Mouse (Mus musculus): Measurements from ENCODE around the gene Fat4. TPM values are rescaled to one million over a fixed set of nuclear protein-coding genes. Genes with fewer than 3 reads are reported as not detected.

The Fat4 gene
- polyA plus RNA-seq, 1 experiment, result 0.24 TPM

- Histone ChIP-seq H3K79me2 (ENCODE audit: control insufficient read depth, insufficient read depth) (no peaks in the 10 kb centered on the region), H3K4me3 (no peak overlapping the region), H3K36me3 (ENCODE audit: control insufficient read depth, insufficient read depth) (no peaks in the 10 kb centered on the region), H3ac (ENCODE audit: control insufficient read depth, insufficient read length) (no peak overlapping the region), H3K27me3 (ENCODE audit: control insufficient read depth, insufficient read depth, insufficient read length) (no peaks in the 10 kb centered on the region), H3K4me2 (ENCODE audit: low read depth) (no peak overlapping the region)
- TF ChIP-seq POLR2AphosphoS2 (IDR thresholded peaks at IDR 0.05; ENCODE audit: insufficient read length, low read depth) (no peak), POLR2A (IDR thresholded peaks at IDR 0.05; ENCODE audit: insufficient read length, low read depth) (no peak), E2F4 (IDR thresholded peaks at IDR 0.05; ENCODE audit: insufficient read depth) (no peak), CEBPB (IDR thresholded peaks at IDR 0.05; ENCODE audit: insufficient read depth, poor library complexity, severe bottlenecking) (no peak), REST (IDR thresholded peaks at IDR 0.05; ENCODE audit: insufficient read depth, insufficient read length) (no peak), TCF3 (IDR thresholded peaks at IDR 0.05; ENCODE audit: insufficient read length, low read depth) (no peak), MYOG (IDR thresholded peaks at IDR 0.05; ENCODE audit: control insufficient read depth in 1 of 3, insufficient read depth in 1 of 3, insufficient read length in 2 of 3, low read depth in 2 of 3) (no peak), TCF12 (IDR thresholded peaks at IDR 0.05; ENCODE audit: insufficient read depth, poor library complexity, severe bottlenecking) (no peak), MYOD1 (IDR thresholded peaks at IDR 0.05; ENCODE audit: control insufficient read depth in 1 of 3, insufficient read length in 2 of 3, low read depth in 2 of 3) (no peak)
These were observed 80.7 kb downstream of the Fat4 start for GRCm38 (mm10) chr3:38967480-38967879.

GRCm38 (mm10) chr3:38986379-38986778, 99.6 kb downstream of the Fat4 start:
- Histone ChIP-seq H3K27me3 (ENCODE audit: control insufficient read depth, insufficient read depth, insufficient read length) (no peaks in the 10 kb centered on the region), H3K36me3 (ENCODE audit: control insufficient read depth, insufficient read depth) (no peaks in the 10 kb centered on the region), H3K4me3 (no peak overlapping the region), H3ac (ENCODE audit: control insufficient read depth, insufficient read length) (no peak overlapping the region), H3K4me2 (ENCODE audit: low read depth) (no peak overlapping the region), H3K79me2 (ENCODE audit: control insufficient read depth, insufficient read depth) (no peaks in the 10 kb centered on the region)
- TF ChIP-seq REST (IDR thresholded peaks at IDR 0.05; ENCODE audit: insufficient read depth, insufficient read length) (no peak), TCF3 (IDR thresholded peaks at IDR 0.05; ENCODE audit: insufficient read length, low read depth) (no peak), POLR2AphosphoS2 (IDR thresholded peaks at IDR 0.05; ENCODE audit: insufficient read length, low read depth) (no peak), CEBPB (IDR thresholded peaks at IDR 0.05; ENCODE audit: insufficient read depth, poor library complexity, severe bottlenecking) (no peak), TCF12 (IDR thresholded peaks at IDR 0.05; ENCODE audit: insufficient read depth, poor library complexity, severe bottlenecking) (no peak), MYOG (IDR thresholded peaks at IDR 0.05; ENCODE audit: control insufficient read depth in 1 of 3, insufficient read depth in 1 of 3, insufficient read length in 2 of 3, low read depth in 2 of 3) (no peak), MYOD1 (IDR thresholded peaks at IDR 0.05; ENCODE audit: control insufficient read depth in 1 of 3, insufficient read length in 2 of 3, low read depth in 2 of 3) (no peak), POLR2A (IDR thresholded peaks at IDR 0.05; ENCODE audit: insufficient read length, low read depth) (no peak), MAX (IDR thresholded peaks at IDR 0.05; ENCODE audit: low read depth) (no peak), E2F4 (IDR thresholded peaks at IDR 0.05; ENCODE audit: insufficient read depth) (no peak), USF1 (IDR thresholded peaks at IDR 0.05; ENCODE audit: low read depth) (no peak), SRF (IDR thresholded peaks at IDR 0.05; ENCODE audit: control insufficient read depth, insufficient read length, low read depth) (no peak)

- no peaks in the 10 kb centered on the region for H3K27me3 ChIP-seq (ENCODE audit: control insufficient read depth, insufficient read depth, insufficient read length)
- H3K36me3 ChIP-seq (ENCODE audit: control insufficient read depth, insufficient read depth), result no peaks in the 10 kb centered on the region
- H3ac ChIP-seq (ENCODE audit: control insufficient read depth, insufficient read length), result no peak overlapping the region
- H3K4me3 ChIP-seq, result no peak overlapping the region
- H3K79me2 ChIP-seq (ENCODE audit: control insufficient read depth, insufficient read depth), result no peaks in the 10 kb centered on the region
- TF ChIP-seq USF1 (IDR thresholded peaks at IDR 0.05; ENCODE audit: low read depth) (no peak), POLR2AphosphoS2 (IDR thresholded peaks at IDR 0.05; ENCODE audit: insufficient read length, low read depth) (no peak), MAX (IDR thresholded peaks at IDR 0.05; ENCODE audit: low read depth) (no peak), TCF12 (IDR thresholded peaks at IDR 0.05; ENCODE audit: insufficient read depth, poor library complexity, severe bottlenecking) (no peak), TCF3 (IDR thresholded peaks at IDR 0.05; ENCODE audit: insufficient read length, low read depth) (no peak), CEBPB (IDR thresholded peaks at IDR 0.05; ENCODE audit: insufficient read depth, poor library complexity, severe bottlenecking) (no peak), E2F4 (IDR thresholded peaks at IDR 0.05; ENCODE audit: insufficient read depth) (no peak), MYOG (IDR thresholded peaks at IDR 0.05; ENCODE audit: control insufficient read depth in 1 of 3, insufficient read depth in 1 of 3, insufficient read length in 2 of 3, low read depth in 2 of 3) (no peak), REST (IDR thresholded peaks at IDR 0.05; ENCODE audit: insufficient read depth, insufficient read length) (no peak), MYOD1 (IDR thresholded peaks at IDR 0.05; ENCODE audit: control insufficient read depth in 1 of 3, insufficient read length in 2 of 3, low read depth in 2 of 3) (no peak), POLR2A (IDR thresholded peaks at IDR 0.05; ENCODE audit: insufficient read length, low read depth) (no peak), SRF (IDR thresholded peaks at IDR 0.05; ENCODE audit: control insufficient read depth, insufficient read length, low read depth) (no peak)
- H3K4me2 ChIP-seq (ENCODE audit: low read depth), result no peak overlapping the region
These were observed 102.4 kb downstream of the Fat4 start for GRCm38 (mm10) chr3:38989181-38989580.

GRCm38 (mm10) chr3:39000011-39000410, 113.3 kb downstream of the Fat4 start:
- TF ChIP-seq USF1 (IDR thresholded peaks at IDR 0.05; ENCODE audit: low read depth) (no peak), MYOD1 (IDR thresholded peaks at IDR 0.05; ENCODE audit: control insufficient read depth in 1 of 3, insufficient read length in 2 of 3, low read depth in 2 of 3) (no peak), MAX (IDR thresholded peaks at IDR 0.05; ENCODE audit: low read depth) (no peak), MYOG (IDR thresholded peaks at IDR 0.05; ENCODE audit: control insufficient read depth in 1 of 3, insufficient read depth in 1 of 3, insufficient read length in 2 of 3, low read depth in 2 of 3) (no peak), E2F4 (IDR thresholded peaks at IDR 0.05; ENCODE audit: insufficient read depth) (no peak), TCF3 (IDR thresholded peaks at IDR 0.05; ENCODE audit: insufficient read length, low read depth) (no peak), REST (IDR thresholded peaks at IDR 0.05; ENCODE audit: insufficient read depth, insufficient read length) (no peak), POLR2AphosphoS2 (IDR thresholded peaks at IDR 0.05; ENCODE audit: insufficient read length, low read depth) (no peak), CEBPB (IDR thresholded peaks at IDR 0.05; ENCODE audit: insufficient read depth, poor library complexity, severe bottlenecking) (no peak), SRF (IDR thresholded peaks at IDR 0.05; ENCODE audit: control insufficient read depth, insufficient read length, low read depth) (no peak), TCF12 (IDR thresholded peaks at IDR 0.05; ENCODE audit: insufficient read depth, poor library complexity, severe bottlenecking) (no peak), POLR2A (IDR thresholded peaks at IDR 0.05; ENCODE audit: insufficient read length, low read depth) (no peak)
- H3K36me3 ChIP-seq (ENCODE audit: control insufficient read depth, insufficient read depth), result no peaks in the 10 kb centered on the region
- no peak overlapping the region for H3K4me3 ChIP-seq
- no peaks in the 10 kb centered on the region for H3K79me2 ChIP-seq (ENCODE audit: control insufficient read depth, insufficient read depth)
- H3K27me3 ChIP-seq (ENCODE audit: control insufficient read depth, insufficient read depth, insufficient read length), result no peaks in the 10 kb centered on the region
- H3K4me2 ChIP-seq (ENCODE audit: low read depth), result no peak overlapping the region
- H3ac ChIP-seq (ENCODE audit: control insufficient read depth, insufficient read length), result no peak overlapping the region

All from myocyte (in vitro differentiated cells).